Mouse (Mus musculus): Measurements from ENCODE around the gene Tollip.

Gene Tollip

GRCm38 (mm10) chr7:141908591-141908990 lies 9.7 kb downstream of the Tollip start:
- TF ChIP-seq CTCF (conservative IDR thresholded peaks at IDR 0.05; ENCODE audit: low read length) (no peak), NANOG (IDR thresholded peaks at IDR 0.05; ENCODE audit: borderline replicate concordance, low read length) (no peak), POU5F1 (IDR thresholded peaks at IDR 0.05; ENCODE audit: borderline replicate concordance, low read length) (no peak)
- Histone ChIP-seq H3K4me3 (replicated peaks; ENCODE audit: low read length) (no peak overlapping the region), H3K27me3 (ENCODE audit: insufficient read depth, low read length) (peaks cover 15% of the 10 kb centered on the region; the same call in 1 of the 2 replicates), H3K9me3 (ENCODE audit: low read length) (no peaks in the 10 kb centered on the region), H3K36me3 (ENCODE audit: insufficient read depth, low read length) (no peaks in the 10 kb centered on the region), H3K4me1 (replicated peaks; ENCODE audit: low read depth, low read length) (no peaks in the 10 kb centered on the region)

GRCm38 (mm10) chr7:141902791-141903190 lies 15.5 kb downstream of the Tollip start:
- H3K27me3 ChIP-seq (ENCODE audit: insufficient read depth, low read length) = no peaks in the 10 kb centered on the region
- H3K36me3 ChIP-seq (ENCODE audit: insufficient read depth, low read length) = peaks cover 19% of the 10 kb centered on the region
- H3K4me3 ChIP-seq (replicated peaks; ENCODE audit: low read length) = peak overlapping the region; percentile 96
- H3K9me3 ChIP-seq (ENCODE audit: low read length) = no peaks in the 10 kb centered on the region
- TF ChIP-seq CTCF (conservative IDR thresholded peaks at IDR 0.05; ENCODE audit: low read length) (no peak), POU5F1 (IDR thresholded peaks at IDR 0.05; ENCODE audit: borderline replicate concordance, low read length) (no peak), NANOG (IDR thresholded peaks at IDR 0.05; ENCODE audit: borderline replicate concordance, low read length) (no peak)
- H3K4me1 ChIP-seq (replicated peaks; ENCODE audit: low read depth, low read length) = peaks cover 30% of the 10 kb centered on the region

GRCm38 (mm10) chr7:141902269-141902729 lies 16.0 kb downstream of the Tollip start:
- Histone ChIP-seq H3K4me3 (replicated peaks; ENCODE audit: low read length) (peak overlapping the region; percentile 96), H3K27me3 (ENCODE audit: insufficient read depth, low read length) (no peaks in the 10 kb centered on the region), H3K4me1 (replicated peaks; ENCODE audit: low read depth, low read length) (peaks cover 30% of the 10 kb centered on the region), H3K9me3 (ENCODE audit: low read length) (no peaks in the 10 kb centered on the region), H3K36me3 (ENCODE audit: insufficient read depth, low read length) (peaks cover 22% of the 10 kb centered on the region)
- TF ChIP-seq CTCF (conservative IDR thresholded peaks at IDR 0.05; ENCODE audit: low read length) (no peak), POU5F1 (IDR thresholded peaks at IDR 0.05; ENCODE audit: borderline replicate concordance, low read length) (no peak), NANOG (IDR thresholded peaks at IDR 0.05; ENCODE audit: borderline replicate concordance, low read length) (no peak)

DNA sequence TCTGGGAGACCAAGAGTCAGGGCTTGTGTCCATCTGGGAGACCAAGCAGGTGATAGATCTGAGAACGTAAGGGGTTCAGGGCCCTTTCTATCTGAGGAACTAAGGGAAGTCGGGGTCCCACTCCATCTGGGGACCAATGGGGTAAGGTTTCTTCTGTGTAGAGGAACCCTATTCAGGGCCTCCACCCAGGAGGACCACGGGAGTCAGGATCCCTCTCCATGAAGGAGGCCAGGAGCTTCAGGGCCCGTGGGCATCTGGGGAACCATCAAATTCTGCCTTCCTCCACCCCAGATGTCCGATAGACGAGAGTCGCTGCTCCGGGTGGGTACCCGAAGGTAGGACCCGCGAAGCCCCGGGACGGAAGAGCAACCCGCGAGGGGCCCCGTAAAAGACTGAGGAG lies 16.5 kb downstream of the Tollip start:
- H3K36me3 ChIP-seq (ENCODE audit: insufficient read depth, low read length) = peaks cover 27% of the 10 kb centered on the region
- no peaks in the 10 kb centered on the region for H3K9me3 ChIP-seq (ENCODE audit: low read length)
- peak overlapping the region; percentile 96 for H3K4me3 ChIP-seq (replicated peaks; ENCODE audit: low read length)
- TF ChIP-seq CTCF (conservative IDR thresholded peaks at IDR 0.05; ENCODE audit: low read length) (no peak), NANOG (IDR thresholded peaks at IDR 0.05; ENCODE audit: borderline replicate concordance, low read length) (no peak), POU5F1 (IDR thresholded peaks at IDR 0.05; ENCODE audit: borderline replicate concordance, low read length) (no peak)
- H3K4me1 ChIP-seq (replicated peaks; ENCODE audit: low read depth, low read length) = peaks cover 30% of the 10 kb centered on the region
- H3K27me3 ChIP-seq (ENCODE audit: insufficient read depth, low read length) = no peaks in the 10 kb centered on the region

DNA sequence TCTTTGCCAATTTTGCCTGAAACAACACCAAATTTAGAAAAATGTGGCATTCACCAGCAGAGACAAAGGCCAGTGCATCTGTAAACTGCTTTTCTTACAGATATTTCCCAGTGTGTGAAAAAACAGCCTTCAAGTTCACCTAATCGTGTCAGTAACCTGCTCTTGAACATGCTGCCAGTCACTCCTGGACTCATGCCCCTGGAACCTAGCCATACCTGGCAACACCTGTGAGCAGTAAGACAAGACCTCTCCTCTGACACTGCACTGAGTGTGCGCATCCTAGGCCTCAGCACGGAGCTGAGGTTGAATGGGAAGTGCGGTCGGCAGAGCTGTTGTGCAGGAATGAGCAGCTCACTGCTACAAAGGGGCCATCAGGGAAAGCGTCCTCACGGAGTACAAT lies 26.2 kb downstream of the Tollip start:
- TF ChIP-seq CTCF (conservative IDR thresholded peaks at IDR 0.05; ENCODE audit: low read length) (no peak), POU5F1 (IDR thresholded peaks at IDR 0.05; ENCODE audit: borderline replicate concordance, low read length) (no peak), NANOG (IDR thresholded peaks at IDR 0.05; ENCODE audit: borderline replicate concordance, low read length) (no peak)
- H3K36me3 ChIP-seq (ENCODE audit: insufficient read depth, low read length) = peaks cover 87% of the 10 kb centered on the region
- H3K27me3 ChIP-seq (ENCODE audit: insufficient read depth, low read length) = no peaks in the 10 kb centered on the region
- H3K4me3 ChIP-seq (replicated peaks; ENCODE audit: low read length) = no peak overlapping the region
- no peaks in the 10 kb centered on the region for H3K4me1 ChIP-seq (replicated peaks; ENCODE audit: low read depth, low read length)
- H3K9me3 ChIP-seq (ENCODE audit: low read length) = no peaks in the 10 kb centered on the region

GRCm38 (mm10) chr7:141878813-141879212 lies 39.5 kb downstream of the Tollip start:
- H3K4me1 ChIP-seq (replicated peaks; ENCODE audit: low read depth, low read length) = no peaks in the 10 kb centered on the region
- H3K9me3 ChIP-seq (ENCODE audit: low read length) = 0 out of 2 replicates have a peak, but pooled peaks cover 3% of the 10 kb centered on the region
- H3K4me3 ChIP-seq (replicated peaks; ENCODE audit: low read length) = no peak overlapping the region
- H3K27me3 ChIP-seq (ENCODE audit: insufficient read depth, low read length) = no peaks in the 10 kb centered on the region
- TF ChIP-seq CTCF (conservative IDR thresholded peaks at IDR 0.05; ENCODE audit: low read length) = no peak
- H3K36me3 ChIP-seq (ENCODE audit: insufficient read depth, low read length) = peaks cover 84% of the 10 kb centered on the region

DNA sequence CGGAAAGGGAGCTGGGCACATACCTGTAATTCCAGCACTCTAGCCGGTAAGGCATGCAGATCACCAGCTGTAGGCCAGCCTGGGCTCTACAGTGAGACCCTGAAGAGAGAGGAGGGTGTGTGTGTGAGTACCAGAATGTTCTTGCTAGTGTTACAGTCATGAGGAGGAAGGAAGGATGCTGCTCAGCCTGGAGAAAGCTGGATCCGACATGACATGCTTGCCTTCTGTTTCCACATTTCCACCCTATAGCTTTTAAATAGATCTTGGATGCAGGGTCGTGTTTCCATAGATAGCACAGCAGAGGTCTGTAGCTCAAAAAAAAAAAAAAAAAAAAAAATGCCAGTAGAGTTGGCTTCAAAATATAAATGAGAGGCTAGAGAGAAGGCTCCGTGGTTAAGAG lies 43.4 kb downstream of the Tollip start:
- TF ChIP-seq NANOG (IDR thresholded peaks at IDR 0.05; ENCODE audit: borderline replicate concordance, low read length) (no peak), CTCF (conservative IDR thresholded peaks at IDR 0.05; ENCODE audit: low read length) (no peak), POU5F1 (IDR thresholded peaks at IDR 0.05; ENCODE audit: borderline replicate concordance, low read length) (no peak)
- H3K4me3 ChIP-seq (replicated peaks; ENCODE audit: low read length) = no peak overlapping the region
- no peaks in the 10 kb centered on the region for H3K4me1 ChIP-seq (replicated peaks; ENCODE audit: low read depth, low read length)
- H3K36me3 ChIP-seq (ENCODE audit: insufficient read depth, low read length) = peaks cover 60% of the 10 kb centered on the region
- 0 out of 2 replicates have a peak, but pooled peaks cover 1% of the 10 kb centered on the region for H3K9me3 ChIP-seq (ENCODE audit: low read length)
- H3K27me3 ChIP-seq (ENCODE audit: insufficient read depth, low read length) = no peaks in the 10 kb centered on the region

DNA sequence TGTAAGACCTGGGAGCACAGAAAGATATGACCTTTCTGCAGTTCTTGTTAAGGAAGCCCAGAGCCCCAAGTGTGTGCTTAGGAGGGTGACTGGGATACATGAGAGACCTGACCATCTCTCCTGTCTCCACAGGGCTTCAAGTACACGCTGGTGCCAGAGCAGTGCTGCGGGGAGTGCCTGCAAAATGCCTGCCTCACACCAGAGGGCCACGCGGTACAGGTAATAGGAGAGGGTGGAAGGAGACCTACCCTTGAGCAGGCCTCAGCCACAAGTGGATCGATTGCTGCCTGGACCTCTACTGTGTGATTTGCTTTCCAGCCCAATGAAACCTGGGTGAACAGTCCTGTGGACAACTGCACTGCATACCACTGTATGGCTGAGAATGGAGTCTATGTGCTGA lies 47.8 kb downstream of the Tollip start:
- Histone ChIP-seq H3K27me3 (ENCODE audit: insufficient read depth, low read length) (no peaks in the 10 kb centered on the region), H3K4me3 (replicated peaks; ENCODE audit: low read length) (no peak overlapping the region), H3K9me3 (ENCODE audit: low read length) (no peaks in the 10 kb centered on the region), H3K4me1 (replicated peaks; ENCODE audit: low read depth, low read length) (no peaks in the 10 kb centered on the region), H3K36me3 (ENCODE audit: insufficient read depth, low read length) (peaks cover 28% of the 10 kb centered on the region)
- TF ChIP-seq NANOG (IDR thresholded peaks at IDR 0.05; ENCODE audit: borderline replicate concordance, low read length) (no peak), CTCF (conservative IDR thresholded peaks at IDR 0.05; ENCODE audit: low read length) (no peak), POU5F1 (IDR thresholded peaks at IDR 0.05; ENCODE audit: borderline replicate concordance, low read length) (no peak)

DNA sequence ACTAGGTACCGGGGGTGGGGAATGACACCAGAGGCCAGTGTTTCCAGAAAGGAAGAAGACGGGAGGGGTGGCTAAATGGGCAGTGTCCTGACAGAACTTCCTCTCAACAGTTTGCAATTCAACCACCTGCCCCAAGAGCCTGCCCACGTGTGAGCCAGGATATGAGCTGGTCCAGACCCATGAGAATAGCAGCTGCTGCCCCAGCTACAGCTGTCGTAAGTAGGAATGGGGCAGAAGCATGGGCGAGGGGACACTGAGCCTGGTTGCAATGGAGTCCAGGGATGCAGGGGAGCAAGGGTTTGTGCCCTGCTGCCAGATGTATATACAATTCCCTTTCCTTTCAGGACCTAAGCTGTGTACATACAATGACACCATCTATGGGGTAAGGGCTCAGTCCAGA lies 48.7 kb downstream of the Tollip start:
- Histone ChIP-seq H3K4me3 (replicated peaks; ENCODE audit: low read length) (no peak overlapping the region), H3K36me3 (ENCODE audit: insufficient read depth, low read length) (peaks cover 23% of the 10 kb centered on the region)

More for the DNA sequence above, 48.7 kb downstream of the Tollip start:
- TF ChIP-seq CTCF (conservative IDR thresholded peaks at IDR 0.05; ENCODE audit: low read length) (no peak), NANOG (IDR thresholded peaks at IDR 0.05; ENCODE audit: borderline replicate concordance, low read length) (no peak)
- Histone ChIP-seq H3K9me3 (ENCODE audit: low read length) (no peaks in the 10 kb centered on the region; the same call in 1 of the 2 replicates), H3K4me1 (replicated peaks; ENCODE audit: low read depth, low read length) (no peaks in the 10 kb centered on the region), H3K27me3 (ENCODE audit: insufficient read depth, low read length) (no peaks in the 10 kb centered on the region)
